Mouse (Mus musculus): Measurements from ENCODE around the gene Gm4869.

- TF ChIP-seq HCFC1 (IDR thresholded peaks at IDR 0.05; ENCODE audit: low read depth, low read length) (no peak), POLR2A (IDR thresholded peaks at IDR 0.05; ENCODE audit: control insufficient read depth in 1 of 2, insufficient read depth in 1 of 2, low read depth in 1 of 2, low read length in 2 of 2, poor library complexity in 1 of 2) (no peak), CTCF (IDR thresholded peaks at IDR 0.05 in 2 of 3, conservative IDR thresholded peaks at IDR 0.05 in 1 of 3; ENCODE audit: control insufficient read depth in 1 of 3, insufficient read depth in 1 of 3, low read depth in 2 of 3, low read length in 3 of 3, poor library complexity in 1 of 3, severe bottlenecking in 1 of 3) (no peak), MYB (IDR thresholded peaks at IDR 0.05; ENCODE audit: low read depth, low read length) (no peak), RCOR1 (IDR thresholded peaks at IDR 0.05; ENCODE audit: low read depth, low read length) (no peak), MAZ (IDR thresholded peaks at IDR 0.05; ENCODE audit: low read depth, low read length) (no peak), ELF1 (IDR thresholded peaks at IDR 0.05; ENCODE audit: low read depth, low read length) (no peak), GATA1 (IDR thresholded peaks at IDR 0.05; ENCODE audit: low read depth, low read length) (no peak), SMC3 (IDR thresholded peaks at IDR 0.05; ENCODE audit: low read depth, low read length) (no peak), USF1 (IDR thresholded peaks at IDR 0.05; ENCODE audit: low read depth, low read length) (no peak)
Observed at GRCm38 (mm10) chr5:140538111-140538683, 92.8 kb downstream of the Gm4869 start.

All from MEL (cell line).